Mouse (Mus musculus) MEL (cell line): ENCODE results near the gene Glmn. TPM values are rescaled to one million over a fixed set of nuclear protein-coding genes. Genes with fewer than 3 reads are reported as not detected.

Experiments
- DNase-seq: peaks from one replicate; pipeline ENCODE4 v3.0.0; 2011; ENCODE audit warnings: low read depth, low spot score
- H3K27ac ChIP-seq: 2 replicates; pipeline ENCODE4 v1.5.1; 2012; ENCODE audit warnings: low read depth, mild to moderate bottlenecking, control low read depth, low read length, moderate library complexity; ENCODE audit not compliant: control insufficient read depth
- H3K27me3 ChIP-seq, 2 experiments: fragments of 150-350 bp in 1 of 2; sonication (generic) in 1 of 2; 2 replicates each; pipeline ENCODE4 v1.6.1; 2012; ENCODE audit warnings: low read length in 2 of 2, mild to moderate bottlenecking in 2 of 2, improper control_type of control experiment in 1 of 2, moderate library complexity in 1 of 2; ENCODE audit not compliant: insufficient read depth in 2 of 2, control insufficient read depth in 1 of 2
- H3K36me3 ChIP-seq, 2 experiments: 2 replicates each; pipeline ENCODE4 v1.6.1; 2012 to 2014; ENCODE audit warnings: low read length in 2 of 2, improper control_type of control experiment in 1 of 2, inconsistent platforms in 1 of 2, mild to moderate bottlenecking in 1 of 2; ENCODE audit not compliant: insufficient read depth in 2 of 2, control insufficient read depth in 1 of 2
- H3K4me1 ChIP-seq, 2 experiments: fragments of 150-350 bp in 1 of 2; sonication (generic) in 1 of 2; 2 replicates each; pipeline ENCODE4 v1.6.1; 2012; ENCODE audit warnings: low read length in 2 of 2, improper control_type of control experiment in 1 of 2, mild to moderate bottlenecking in 1 of 2; ENCODE audit not compliant: insufficient read depth in 2 of 2, control insufficient read depth in 1 of 2
- H3K4me3 ChIP-seq, 2 experiments: fragments of 150-350 bp in 1 of 2; sonication (generic) in 1 of 2; 2 replicates each; pipeline ENCODE4 v1.5.1; 2012; ENCODE audit warnings: low read depth in 2 of 2, low read length in 2 of 2, mild to moderate bottlenecking in 2 of 2, moderate library complexity in 2 of 2, control low read depth in 1 of 2, improper control_type of control experiment in 1 of 2; ENCODE audit not compliant: control insufficient read depth in 1 of 2, insufficient read depth in 1 of 2
- H3K79me2 ChIP-seq: 2 replicates; pipeline ENCODE4 v1.6.1; 2012; ENCODE audit warnings: mild to moderate bottlenecking, low read length, moderate library complexity; ENCODE audit not compliant: control insufficient read depth, poor library complexity, insufficient read depth
- H3K9ac ChIP-seq: 2 replicates; pipeline ENCODE4 v1.6.1; 2012; ENCODE audit warnings: low read depth, mild to moderate bottlenecking, control low read depth, low read length, moderate library complexity; ENCODE audit not compliant: control insufficient read depth, poor library complexity, severe bottlenecking
- H3K9me3 ChIP-seq: fragments of 150-350 bp; sonication (generic); replicated peaks from 2 replicates; pipeline ENCODE4 v1.6.1; 2012; ENCODE audit warnings: mild to moderate bottlenecking, low read length, improper control_type of control experiment, moderate library complexity; ENCODE audit not compliant: insufficient read depth
- BHLHE40 ChIP-seq: IDR thresholded peaks from 2 replicates; pipeline ENCODE4 v1.6.1; 2012; ENCODE audit warnings: low read depth, mild to moderate bottlenecking, inconsistent platforms, low read length, improper control_type of control experiment, borderline replicate concordance
- CTCF ChIP-seq, 3 experiments: IDR thresholded peaks in 2 of 3; conservative IDR thresholded peaks in 1 of 3; 2 replicates each; pipeline ENCODE4 v1.5.1; 2011 to 2012; ENCODE audit warnings: low read length in 3 of 3, low read depth in 2 of 3, mild to moderate bottlenecking in 2 of 3, improper control_type of control experiment in 1 of 3, inconsistent platforms in 1 of 3, mixed read lengths in 1 of 3, moderate library complexity in 1 of 3; ENCODE audit not compliant: control insufficient read depth in 1 of 3, insufficient read depth in 1 of 3, poor library complexity in 1 of 3, severe bottlenecking in 1 of 3
- ELF1 ChIP-seq: IDR thresholded peaks from 2 replicates; pipeline ENCODE4 v1.6.1; 2014; ENCODE audit warnings: low read depth, mild to moderate bottlenecking, inconsistent platforms, low read length, improper control_type of control experiment, moderate library complexity
- ETS1 ChIP-seq: IDR thresholded peaks from 2 replicates; pipeline ENCODE4 v1.6.1; 2012; ENCODE audit warnings: low read depth, mild to moderate bottlenecking, inconsistent platforms, low read length, improper control_type of control experiment, moderate library complexity
- HCFC1 ChIP-seq: IDR thresholded peaks from 2 replicates; pipeline ENCODE4 v1.6.1; 2012; ENCODE audit warnings: low read depth, mild to moderate bottlenecking, inconsistent platforms, low read length, improper control_type of control experiment, moderate library complexity
- KAT2A ChIP-seq: conservative IDR thresholded peaks from 2 replicates; pipeline ENCODE4 v1.6.1; 2012; ENCODE audit warnings: low read depth, low read length, improper control_type of control experiment, inconsistent platforms
- MAX ChIP-seq: IDR thresholded peaks from 2 replicates; pipeline ENCODE4 v1.6.1; 2011; ENCODE audit warnings: low read length, improper control_type of control experiment
- MAZ ChIP-seq: IDR thresholded peaks from 2 replicates; pipeline ENCODE4 v1.6.1; 2012; ENCODE audit warnings: low read depth, mild to moderate bottlenecking, inconsistent platforms, low read length, improper control_type of control experiment
- MEF2A ChIP-seq: IDR thresholded peaks from 2 replicates; pipeline ENCODE4 v1.6.1; 2014; ENCODE audit warnings: low read depth, mild to moderate bottlenecking, inconsistent platforms, low read length, improper control_type of control experiment; ENCODE audit not compliant: poor library complexity, insufficient replicate concordance, severe bottlenecking; ENCODE audit errors: extremely low read depth
- MYC ChIP-seq: IDR thresholded peaks from 2 replicates; pipeline ENCODE4 v1.6.1; 2011; ENCODE audit warnings: low read depth, mild to moderate bottlenecking, low read length, improper control_type of control experiment, moderate library complexity
- POLR2A ChIP-seq, 2 experiments: IDR thresholded peaks; 2 replicates each; pipeline ENCODE4 v1.6.1; 2011 to 2012; ENCODE audit warnings: low read length in 2 of 2, mild to moderate bottlenecking in 2 of 2, control low read depth in 1 of 2, improper control_type of control experiment in 1 of 2, low read depth in 1 of 2, moderate library complexity in 1 of 2; ENCODE audit not compliant: control insufficient read depth in 1 of 2, insufficient read depth in 1 of 2, poor library complexity in 1 of 2
- POLR2AphosphoS5 ChIP-seq: IDR thresholded peaks from 2 replicates; pipeline ENCODE4 v1.6.1; 2012; ENCODE audit warnings: low read depth, borderline replicate concordance, mild to moderate bottlenecking, inconsistent platforms, low read length, moderate library complexity, mixed read lengths
- RCOR1 ChIP-seq: IDR thresholded peaks from 2 replicates; pipeline ENCODE4 v1.6.1; 2012; ENCODE audit warnings: low read depth, mild to moderate bottlenecking, inconsistent platforms, low read length, improper control_type of control experiment
- TAL1 ChIP-seq: IDR thresholded peaks from 2 replicates; pipeline ENCODE4 v1.6.1; 2012; ENCODE audit warnings: mild to moderate bottlenecking, inconsistent platforms, low read length, moderate library complexity, mixed read lengths
- TBP ChIP-seq: IDR thresholded peaks from 2 replicates; pipeline ENCODE4 v1.8.0; 2011; ENCODE audit warnings: low read depth, low read length, improper control_type of control experiment
- UBTF ChIP-seq: IDR thresholded peaks from 2 replicates; pipeline ENCODE4 v1.6.1; 2012; ENCODE audit warnings: low read depth, mild to moderate bottlenecking, inconsistent platforms, low read length, improper control_type of control experiment, moderate library complexity, borderline replicate concordance; ENCODE audit not compliant: insufficient read depth
- USF1 ChIP-seq: IDR thresholded peaks from 2 replicates; pipeline ENCODE4 v1.6.1; 2014; ENCODE audit warnings: low read depth, mild to moderate bottlenecking, inconsistent platforms, low read length, improper control_type of control experiment, moderate library complexity
- USF2 ChIP-seq, 2 experiments: IDR thresholded peaks; 2 replicates each; pipeline ENCODE4 v1.6.1; 2011 to 2012; ENCODE audit warnings: improper control_type of control experiment in 2 of 2, low read length in 2 of 2, borderline replicate concordance in 1 of 2, inconsistent platforms in 1 of 2, low read depth in 1 of 2, mild to moderate bottlenecking in 1 of 2; ENCODE audit not compliant: insufficient read depth in 1 of 2
- ZC3H11A ChIP-seq: IDR thresholded peaks from 2 replicates; pipeline ENCODE4 v1.6.1; 2012; ENCODE audit warnings: low read depth, mild to moderate bottlenecking, inconsistent platforms, low read length, improper control_type of control experiment
- ZMIZ1 ChIP-seq: IDR thresholded peaks from 2 replicates; pipeline ENCODE4 v1.6.1; 2012; ENCODE audit warnings: low read depth, mild to moderate bottlenecking, inconsistent platforms, low read length, improper control_type of control experiment, moderate library complexity
- polyA plus RNA-seq, 2 experiments: library from polyadenylated mRNA; stranded (reverse) in 1 of 2; unstranded in 1 of 2; fragments of >175 nt in 1 of 2; fragments of >200 nt in 1 of 2; gene quantifications; 2 replicates each; pipeline versions ENCODE4 v1.2.1 to v1.2.4; 2012; ENCODE audit warnings: low replicate concordance in 2 of 2, low read depth in 1 of 2; ENCODE audit not compliant: insufficient read length in 2 of 2, insufficient read depth in 1 of 2, missing spikeins in 1 of 2
- total RNA-seq: library from RNA; depleted of rRNA; stranded (reverse); fragments of 300-350 nt; gene quantifications from 2 replicates; pipeline ENCODE4 v1.2.3, GENCODE M21; 2012

The Glmn gene
- total and polyA plus RNA-seq, 3 experiments: 7.3 to 7.9 TPM; not detected in 1

DNA sequence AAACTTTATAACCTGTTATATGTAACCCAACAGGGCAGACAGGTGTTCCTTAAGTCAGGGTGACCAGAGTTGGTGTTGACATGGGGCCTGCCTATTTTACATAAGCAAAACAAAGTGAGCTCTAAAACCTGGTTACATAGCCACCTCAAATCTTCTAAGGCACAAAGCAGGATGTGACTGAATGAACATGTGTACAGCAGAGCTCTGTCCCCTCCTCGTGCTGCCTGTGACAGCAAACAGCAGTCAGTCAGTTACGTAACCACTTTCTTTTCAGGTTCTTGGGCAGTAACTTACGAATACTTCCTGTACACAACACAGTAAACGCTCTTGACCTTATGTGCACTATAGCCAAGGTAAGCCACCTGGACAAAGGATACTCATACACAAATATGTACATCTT is 51.8 kb downstream of the Glmn start:
- peaks cover 2% of the 10 kb centered on the region in 2 experiments; a peak in 2 of 4 replicates for H3K27me3 ChIP-seq
- peaks cover 6 to 9% of the 10 kb centered on the region in 2 experiments; a peak in 2 of 4 replicates for H3K4me1 ChIP-seq
- no peak for TF ChIP-seq ZMIZ1
- no peak overlapping the region for H3K27ac ChIP-seq
- no peaks in the 10 kb centered on the region for H3K9me3 ChIP-seq
- H3K9ac ChIP-seq: no peak overlapping the region
- no peak overlapping the region for H3K4me3 ChIP-seq
- peaks cover 0 to 8% of the 10 kb centered on the region in 2 experiments; a peak in 2 of 4 replicates for H3K36me3 ChIP-seq
- DNase-seq: no peak
- H3K79me2 ChIP-seq: no peaks in the 10 kb centered on the region

DNA sequence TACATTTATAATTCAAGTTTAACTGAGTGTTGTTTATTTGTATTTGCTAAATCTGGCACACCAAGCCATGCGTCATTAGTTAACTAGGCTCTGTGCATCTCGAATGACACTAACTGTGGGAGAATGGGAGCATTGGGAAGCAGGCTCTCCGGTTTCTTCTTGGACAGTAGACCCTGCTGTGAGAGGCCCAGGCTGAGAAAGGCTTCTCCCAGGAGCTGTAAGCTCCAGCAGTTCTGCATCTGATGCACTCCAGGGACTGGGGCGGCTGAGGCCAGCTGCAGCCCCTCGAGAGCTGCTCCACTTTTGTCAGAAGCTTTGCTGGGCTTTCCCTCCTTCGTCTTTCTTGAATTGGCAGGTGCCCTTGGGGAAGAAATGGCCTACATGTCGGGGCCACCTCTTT is 56.0 kb downstream of the Glmn start:
- Histone ChIP-seq H3K4me3 (no peak overlapping the region), H3K79me2 (no peaks in the 10 kb centered on the region), H3K9me3 (no peaks in the 10 kb centered on the region), H3K36me3 (no peaks in the 10 kb centered on the region), H3K27ac (no peak overlapping the region), H3K27me3 (peaks cover 2 to 3% of the 10 kb centered on the region in 2 experiments), H3K9ac (no peak overlapping the region), H3K4me1 (no peaks in the 10 kb centered on the region)
- TF ChIP-seq USF1 (no peak), HCFC1 (no peak), MAZ (no peak), KAT2A (no peak), ELF1 (no peak), TAL1 (no peak), RCOR1 (no peak), TBP (no peak), POLR2AphosphoS5 (no peak), USF2 (IDR thresholded peaks at IDR 0.05; ENCODE audit: borderline replicate concordance in 1 of 2, insufficient read depth in 1 of 2, low read depth in 1 of 2, low read length in 2 of 2) (no peak), ZC3H11A (no peak), ETS1 (no peak), CTCF (IDR thresholded peaks at IDR 0.05 in 2 of 3, conservative IDR thresholded peaks at IDR 0.05 in 1 of 3; ENCODE audit: control insufficient read depth in 1 of 3, insufficient read depth in 1 of 3, low read depth in 2 of 3, low read length in 3 of 3, poor library complexity in 1 of 3, severe bottlenecking in 1 of 3) (no peak), UBTF (no peak), BHLHE40 (no peak), MYC (no peak), MAX (no peak), POLR2A (IDR thresholded peaks at IDR 0.05; ENCODE audit: control insufficient read depth in 1 of 2, insufficient read depth in 1 of 2, low read depth in 1 of 2, low read length in 2 of 2, poor library complexity in 1 of 2) (no peak), MEF2A (no peak)
- no peak for DNase-seq
